Mouse (Mus musculus) hindbrain, embryonic 12.5 days (tissue): ENCODE data around the gene 1110059E24Rik. TPM values are rescaled to one million over a fixed set of nuclear protein-coding genes. Genes with fewer than 3 reads are reported as not detected.
"Not testable (repeated sequence)": the region's sequence is repeated elsewhere in the genome, so short reads cannot be mapped to it uniquely, and the experiment has no call there.

Experiments
- ATAC-seq: fragments of 200-750 bp; cut with Nextera tagmentation; 2 replicates; pipeline ENCODE4 v1.8.0; 2017; ENCODE audit warnings: moderate TSS enrichment; ENCODE audit not compliant: low FRiP score
- H3K27ac ChIP-seq: fragments of 300-500 bp; sonication (generic); 2 replicates; pipeline ENCODE4 v1.5.1; 2016; ENCODE audit warnings: mild to moderate bottlenecking
- H3K27me3 ChIP-seq: fragments of 300-500 bp; sonication (generic); 2 replicates; pipeline ENCODE4 v1.6.1; 2016; ENCODE audit warnings: mild to moderate bottlenecking
- H3K36me3 ChIP-seq: fragments of 300-500 bp; sonication (generic); 2 replicates; pipeline ENCODE4 v1.6.1; 2016; ENCODE audit warnings: mild to moderate bottlenecking
- H3K4me1 ChIP-seq: fragments of 300-500 bp; sonication (generic); 2 replicates; pipeline ENCODE4 v1.6.1; 2016
- H3K4me2 ChIP-seq: fragments of 300-500 bp; sonication (generic); replicated peaks from 2 replicates; pipeline ENCODE4 v1.6.1; 2016; ENCODE audit warnings: mild to moderate bottlenecking
- H3K4me3 ChIP-seq: fragments of 300-500 bp; sonication (generic); 2 replicates; pipeline ENCODE4 v1.5.1; 2016; ENCODE audit warnings: mild to moderate bottlenecking
- H3K9ac ChIP-seq: fragments of 300-500 bp; sonication (generic); 2 replicates; pipeline ENCODE4 v1.6.1; 2016; ENCODE audit warnings: mild to moderate bottlenecking, moderate library complexity
- H3K9me3 ChIP-seq: fragments of 300-500 bp; sonication (generic); replicated peaks from 2 replicates; pipeline ENCODE4 v1.6.1; 2016; ENCODE audit warnings: mild to moderate bottlenecking
- WGBS: fragments of 180-500 bp; shearing (Covaris S2); methylation state at CpG from one replicate; pipeline ENCODE4 v1.1.7; 2016; 5-methylcytosine and 5-hydroxymethylcytosine counted together
- polyA plus RNA-seq: library from polyadenylated mRNA; unstranded; fragments of >200 nt; fragmentation: Nextera tagmentation; extraction: Ambion mirVana; gene quantifications from 2 replicates; pipeline ENCODE4 v1.2.1, GENCODE M21; 2016

1110059E24Rik gene
- polyA plus RNA-seq, 1 experiment from 2014 or later: 58.7 TPM

GRCm38 (mm10) chr19:21615801-21616200, 37.0 kb downstream of the 1110059E24Rik start:
- Histone ChIP-seq H3K4me3 (no peak overlapping the region), H3K9ac (no peak overlapping the region)
- ATAC-seq: no peak

GRCm38 (mm10) chr19:21611725-21612575, 40.8 kb downstream of the 1110059E24Rik start:
- H3K36me3 ChIP-seq: no peaks in the 10 kb centered on the region
- H3K27ac ChIP-seq: no peak overlapping the region
- no peak overlapping the region for H3K4me2 ChIP-seq
- ATAC-seq: no peak
- H3K27me3 ChIP-seq: no peaks in the 10 kb centered on the region
- H3K9ac ChIP-seq: no peak overlapping the region
- no peak overlapping the region for H3K4me3 ChIP-seq
- WGBS: 85% methylated on average over 9 of the region's 9 CpGs
- H3K9me3 ChIP-seq: no peaks in the 10 kb centered on the region
- H3K4me1 ChIP-seq: no peaks in the 10 kb centered on the region; the same call in 1 of the 2 replicates

More at GRCm38 (mm10) chr19:21615801-21616200, 37.0 kb downstream of the 1110059E24Rik start:
- no peaks in the 10 kb centered on the region for H3K4me1 ChIP-seq
- 90% methylated on average over 3 of the region's 3 CpGs for WGBS
- no peaks in the 10 kb centered on the region for H3K27me3 ChIP-seq
- H3K4me2 ChIP-seq: no peak overlapping the region
- H3K27ac ChIP-seq: no peak overlapping the region
- H3K9me3 ChIP-seq: no peaks in the 10 kb centered on the region
- no peaks in the 10 kb centered on the region for H3K36me3 ChIP-seq

GRCm38 (mm10) chr19:21611297-21611696, 41.5 kb downstream of the 1110059E24Rik start:
- Histone ChIP-seq H3K9me3 (no peaks in the 10 kb centered on the region), H3K4me1 (no peaks in the 10 kb centered on the region; the same call in 1 of the 2 replicates), H3K27me3 (no peaks in the 10 kb centered on the region), H3K4me2 (no peak overlapping the region), H3K27ac (no peak overlapping the region), H3K4me3 (no peak overlapping the region), H3K9ac (no peak overlapping the region), H3K36me3 (no peaks in the 10 kb centered on the region)
- no peak for ATAC-seq
- WGBS: 57% methylated on average over 6 of the region's 6 CpGs

- WGBS: 82% methylated on average over 6 of the region's 6 CpGs
- no peak overlapping the region for H3K4me2 ChIP-seq
- no peaks in the 10 kb centered on the region; the same call in 1 of the 2 replicates for H3K4me1 ChIP-seq
- no peaks in the 10 kb centered on the region for H3K36me3 ChIP-seq
- no peak for ATAC-seq
- no peak overlapping the region for H3K27ac ChIP-seq
- H3K9me3 ChIP-seq: no peaks in the 10 kb centered on the region
- H3K27me3 ChIP-seq: no peaks in the 10 kb centered on the region
- H3K9ac ChIP-seq: no peak overlapping the region
- H3K4me3 ChIP-seq: no peak overlapping the region
These were observed 42.5 kb downstream of the 1110059E24Rik start for GRCm38 (mm10) chr19:21610240-21610639.

- H3K4me1 ChIP-seq: peaks cover 8% of the 10 kb centered on the region
- ATAC-seq: no peak
These were observed 47.5 kb downstream of the 1110059E24Rik start for GRCm38 (mm10) chr19:21605294-21605693.

GRCm38 (mm10) chr19:21603836-21604235, 48.9 kb downstream of the 1110059E24Rik start:
- H3K36me3 ChIP-seq: no peaks in the 10 kb centered on the region
- no peak overlapping the region for H3K4me3 ChIP-seq
- H3K4me2 ChIP-seq: no peak overlapping the region
- H3K27me3 ChIP-seq: no peaks in the 10 kb centered on the region
- WGBS: 66% methylated on average over 3 of the region's 3 CpGs
- no peak overlapping the region for H3K27ac ChIP-seq
- H3K9me3 ChIP-seq: no peaks in the 10 kb centered on the region
- no peak overlapping the region for H3K9ac ChIP-seq
- H3K4me1 ChIP-seq: peaks cover 19% of the 10 kb centered on the region
- ATAC-seq: no peak

More at GRCm38 (mm10) chr19:21605294-21605693, 47.5 kb downstream of the 1110059E24Rik start:
- H3K36me3 ChIP-seq: no peaks in the 10 kb centered on the region
- H3K27me3 ChIP-seq: no peaks in the 10 kb centered on the region
- no peak overlapping the region for H3K9ac ChIP-seq
- no peak overlapping the region for H3K27ac ChIP-seq
- no peak overlapping the region for H3K4me3 ChIP-seq
- 94% methylated on average over 3 of the region's 3 CpGs for WGBS
- no peak overlapping the region for H3K4me2 ChIP-seq
- no peaks in the 10 kb centered on the region for H3K9me3 ChIP-seq

- H3K27me3 ChIP-seq: no peaks in the 10 kb centered on the region
- H3K27ac ChIP-seq: no peak overlapping the region
- no peak overlapping the region for H3K4me3 ChIP-seq
- 0 out of 2 replicates have a peak, but pooled peaks have one; percentile 56 for ATAC-seq
- no peak overlapping the region for H3K9ac ChIP-seq
- no peaks in the 10 kb centered on the region for H3K9me3 ChIP-seq
- H3K4me1 ChIP-seq: peaks cover 19% of the 10 kb centered on the region
- H3K4me2 ChIP-seq: no peak overlapping the region
- peaks cover 4% of the 10 kb centered on the region for H3K36me3 ChIP-seq
- WGBS: 21% methylated on average over 3 of the region's 3 CpGs
These were observed 51.2 kb downstream of the 1110059E24Rik start for GRCm38 (mm10) chr19:21601541-21602101.

GRCm38 (mm10) chr19:21598659-21599352, 54.0 kb downstream of the 1110059E24Rik start:
- Histone ChIP-seq H3K27me3 (no peaks in the 10 kb centered on the region), H3K36me3 (peaks cover 18% of the 10 kb centered on the region), H3K4me1 (peaks cover 19% of the 10 kb centered on the region), H3K4me2 (no peak overlapping the region), H3K27ac (no peak overlapping the region), H3K4me3 (no peak overlapping the region), H3K9ac (no peak overlapping the region), H3K9me3 (no peaks in the 10 kb centered on the region)
- 87% methylated on average over 8 of the region's 8 CpGs for WGBS
- ATAC-seq: no peak

GRCm38 (mm10) chr19:21594676-21595075, 58.1 kb downstream of the 1110059E24Rik start:
- Histone ChIP-seq H3K4me3 (no peak overlapping the region), H3K9me3 (no peaks in the 10 kb centered on the region), H3K4me1 (peaks cover 6% of the 10 kb centered on the region), H3K4me2 (no peak overlapping the region), H3K36me3 (peaks cover 18% of the 10 kb centered on the region), H3K27me3 (no peaks in the 10 kb centered on the region), H3K27ac (no peak overlapping the region), H3K9ac (no peak overlapping the region)
- ATAC-seq: no peak
- WGBS: 94% methylated on average over 1 of the region's 1 CpGs

GRCm38 (mm10) chr19:21592216-21592615, 60.6 kb downstream of the 1110059E24Rik start:
- H3K4me3 ChIP-seq, H3K4me1 ChIP-seq, H3K27me3 ChIP-seq, ATAC-seq, H3K4me2 ChIP-seq, H3K9ac ChIP-seq, H3K27ac ChIP-seq, H3K9me3 ChIP-seq: not testable (repeated sequence)
- peaks cover 18% of the 10 kb centered on the region for H3K36me3 ChIP-seq
- 82% methylated on average over 5 of the region's 5 CpGs for WGBS

GRCm38 (mm10) chr19:21589888-21590287, 62.9 kb downstream of the 1110059E24Rik start:
- no peak overlapping the region for H3K4me2 ChIP-seq
- H3K27ac ChIP-seq: no peak overlapping the region
- no peak overlapping the region for H3K9ac ChIP-seq
- no peak overlapping the region for H3K4me3 ChIP-seq
- no peaks in the 10 kb centered on the region for H3K27me3 ChIP-seq
- H3K4me1 ChIP-seq: no peaks in the 10 kb centered on the region
- H3K9me3 ChIP-seq: no peaks in the 10 kb centered on the region
- 98% methylated on average over 1 of the region's 1 CpGs for WGBS
- no peak for ATAC-seq
- peaks cover 3% of the 10 kb centered on the region; the same call in 1 of the 2 replicates for H3K36me3 ChIP-seq

- no peak for ATAC-seq
- 54% methylated on average over 4 of the region's 4 CpGs for whole genome bisulfite sequencing
These were observed 65.2 kb downstream of the 1110059E24Rik start for GRCm38 (mm10) chr19:21587593-21587992.

More at GRCm38 (mm10) chr19:21587593-21587992, 65.2 kb downstream of the 1110059E24Rik start:
- no peaks in the 10 kb centered on the region for H3K4me1 ChIP-seq
- no peak overlapping the region for H3K4me2 ChIP-seq
- no peaks in the 10 kb centered on the region for H3K27me3 ChIP-seq
- no peak overlapping the region for H3K4me3 ChIP-seq
- H3K36me3 ChIP-seq: no peaks in the 10 kb centered on the region
- no peak overlapping the region for H3K9ac ChIP-seq
- H3K27ac ChIP-seq: no peak overlapping the region
- H3K9me3 ChIP-seq: no peaks in the 10 kb centered on the region
